Mouse (Mus musculus): ENCODE data around the gene Scnn1b. TPM values are rescaled to one million over a fixed set of nuclear protein-coding genes. Genes with fewer than 3 reads are reported as not detected.

The Scnn1b gene
- 74.1 and 82.9 TPM in 2 replicates for polyA plus RNA-seq (2015; fragmentation: Nextera tagmentation; extraction: Ambion mirVana)

- Histone ChIP-seq H3K27me3 (ENCODE audit: insufficient read depth, low read length) (peaks cover 10% of the 10 kb centered on the region; the same call in 1 of the 2 replicates), H3K9ac (ENCODE audit: low read depth, low read length) (peak within 1 kb of the TSS; percentile 53), H3K36me3 (ENCODE audit: insufficient read depth, low read length) (no peaks in the 10 kb centered on the region), H3K9me3 (replicated peaks; ENCODE audit: low read length) (no peaks in the 10 kb centered on the region), H3K4me2 (ENCODE audit: low read length) (peak within 1 kb of the TSS; percentile 51), H3K27ac (no peak within 1 kb of the TSS), H3K4me1 (replicated peaks; ENCODE audit: insufficient read depth, low read length) (no peaks in the 10 kb centered on the region), H3K4me3 (replicated peaks; ENCODE audit: low read depth, low read length) (peak within 1 kb of the TSS; percentile 35)
- WGBS, result 3% methylated on average over 39 of the region's 42 CpGs
- ATAC-seq (replicated peaks; ENCODE audit: low FRiP score, low read depth) (peak; percentile 73), DNase-seq (ENCODE audit: low spot score) (peak; percentile 4)
- TF ChIP-seq CTCF (IDR thresholded peaks at IDR 0.05; ENCODE audit: low read depth), result no peak
These were observed at the start of gene Scnn1b for GRCm38 (mm10) chr7:121864858-121865585. Gene Scnn1b (plus strand): TSS chr7:121865038.

GRCm38 (mm10) chr7:121821632-121822031 lies 43.2 kb upstream of the Scnn1b start:
- H3K27me3 ChIP-seq (ENCODE audit: insufficient read depth, low read length), result no peaks in the 10 kb centered on the region
- no peak overlapping the region for H3K4me3 ChIP-seq (replicated peaks; ENCODE audit: low read depth, low read length)
- 63% methylated on average over 6 of the region's 6 CpGs for whole genome bisulfite sequencing
- no peak overlapping the region for H3K27ac ChIP-seq
- H3K9ac ChIP-seq (ENCODE audit: low read depth, low read length), result no peak overlapping the region
- no peak overlapping the region for H3K4me2 ChIP-seq (ENCODE audit: low read length)
- no peaks in the 10 kb centered on the region for H3K9me3 ChIP-seq (replicated peaks; ENCODE audit: low read length)
- H3K4me1 ChIP-seq (replicated peaks; ENCODE audit: insufficient read depth, low read length), result no peaks in the 10 kb centered on the region
- ATAC-seq (replicated peaks; ENCODE audit: low FRiP score, low read depth) (no peak; the same call in 1 of the 2 replicates), DNase-seq (ENCODE audit: low spot score) (no peak)
- H3K36me3 ChIP-seq (ENCODE audit: insufficient read depth, low read length), result no peaks in the 10 kb centered on the region
- TF ChIP-seq CTCF (IDR thresholded peaks at IDR 0.05; ENCODE audit: low read depth), result no peak

- Histone ChIP-seq H3K4me1 (replicated peaks; ENCODE audit: insufficient read depth, low read length) (no peaks in the 10 kb centered on the region), H3K4me2 (ENCODE audit: low read length) (no peak overlapping the region), H3K27me3 (ENCODE audit: insufficient read depth, low read length) (no peaks in the 10 kb centered on the region), H3K36me3 (ENCODE audit: insufficient read depth, low read length) (no peaks in the 10 kb centered on the region), H3K4me3 (replicated peaks; ENCODE audit: low read depth, low read length) (no peak overlapping the region), H3K27ac (no peak overlapping the region), H3K9me3 (replicated peaks; ENCODE audit: low read length) (no peaks in the 10 kb centered on the region), H3K9ac (ENCODE audit: low read depth, low read length) (no peak overlapping the region)
- WGBS, result 74% methylated on average over 1 of the region's 1 CpGs
- ATAC-seq (replicated peaks; ENCODE audit: low FRiP score, low read depth) (no peak), DNase-seq (ENCODE audit: low spot score) (no peak)
- TF ChIP-seq CTCF (IDR thresholded peaks at IDR 0.05; ENCODE audit: low read depth), result no peak
These were observed 36.4 kb upstream of the Scnn1b start for GRCm38 (mm10) chr7:121828481-121828880.

- WGBS, result 81% methylated on average over 7 of the region's 7 CpGs
These were observed 29.4 kb upstream of the Scnn1b start for GRCm38 (mm10) chr7:121835392-121835791.

GRCm38 (mm10) chr7:121836827-121837226 lies 28.0 kb upstream of the Scnn1b start:
- no peak for ATAC-seq (replicated peaks; ENCODE audit: low FRiP score, low read depth)
- TF ChIP-seq CTCF (IDR thresholded peaks at IDR 0.05; ENCODE audit: low read depth), result no peak
- Histone ChIP-seq H3K27me3 (ENCODE audit: insufficient read depth, low read length) (no peaks in the 10 kb centered on the region), H3K27ac (no peak overlapping the region), H3K4me1 (replicated peaks; ENCODE audit: insufficient read depth, low read length) (no peaks in the 10 kb centered on the region), H3K36me3 (ENCODE audit: insufficient read depth, low read length) (no peaks in the 10 kb centered on the region), H3K4me3 (replicated peaks; ENCODE audit: low read depth, low read length) (no peak overlapping the region), H3K9ac (ENCODE audit: low read depth, low read length) (no peak overlapping the region), H3K4me2 (ENCODE audit: low read length) (no peak overlapping the region), H3K9me3 (replicated peaks; ENCODE audit: low read length) (no peaks in the 10 kb centered on the region)
- WGBS, result 68% methylated on average over 7 of the region's 7 CpGs
- no peak for DNase-seq (ENCODE audit: low spot score)

More at GRCm38 (mm10) chr7:121835392-121835791, 29.4 kb upstream of the Scnn1b start:
- Histone ChIP-seq H3K9ac (ENCODE audit: low read depth, low read length) (no peak overlapping the region), H3K4me1 (replicated peaks; ENCODE audit: insufficient read depth, low read length) (no peaks in the 10 kb centered on the region), H3K4me3 (replicated peaks; ENCODE audit: low read depth, low read length) (no peak overlapping the region), H3K4me2 (ENCODE audit: low read length) (no peak overlapping the region), H3K27ac (no peak overlapping the region), H3K9me3 (replicated peaks; ENCODE audit: low read length) (no peaks in the 10 kb centered on the region), H3K36me3 (ENCODE audit: insufficient read depth, low read length) (no peaks in the 10 kb centered on the region), H3K27me3 (ENCODE audit: insufficient read depth, low read length) (no peaks in the 10 kb centered on the region)
- no peak for TF ChIP-seq CTCF (IDR thresholded peaks at IDR 0.05; ENCODE audit: low read depth)
- DNase-seq (ENCODE audit: low spot score) (no peak), ATAC-seq (replicated peaks; ENCODE audit: low FRiP score, low read depth) (no peak)

GRCm38 (mm10) chr7:121840810-121841209 lies 24.0 kb upstream of the Scnn1b start:
- no peak overlapping the region for H3K9ac ChIP-seq (ENCODE audit: low read depth, low read length)
- no peak for TF ChIP-seq CTCF (IDR thresholded peaks at IDR 0.05; ENCODE audit: low read depth)
- no peak overlapping the region for H3K4me3 ChIP-seq (replicated peaks; ENCODE audit: low read depth, low read length)
- no peak for DNase-seq (ENCODE audit: low spot score)
- no peaks in the 10 kb centered on the region for H3K27me3 ChIP-seq (ENCODE audit: insufficient read depth, low read length)
- no peak for ATAC-seq (replicated peaks; ENCODE audit: low FRiP score, low read depth)
- H3K27ac ChIP-seq, result no peak overlapping the region
- no peaks in the 10 kb centered on the region for H3K4me1 ChIP-seq (replicated peaks; ENCODE audit: insufficient read depth, low read length)
- H3K4me2 ChIP-seq (ENCODE audit: low read length), result no peak overlapping the region
- no peaks in the 10 kb centered on the region for H3K9me3 ChIP-seq (replicated peaks; ENCODE audit: low read length)
- no peaks in the 10 kb centered on the region for H3K36me3 ChIP-seq (ENCODE audit: insufficient read depth, low read length)
- WGBS, result 84% methylated on average over 7 of the region's 7 CpGs
